Mouse (Mus musculus): Measurements from ENCODE around the gene Tpi1.

- no peak for TF ChIP-seq ZC3H11A (IDR thresholded peaks at IDR 0.05; ENCODE audit: borderline replicate concordance, low read depth, low read length)
- TF ChIP-seq HCFC1 (IDR thresholded peaks at IDR 0.05; ENCODE audit: borderline replicate concordance, insufficient read depth, low read length), result no peak
- no peak for TF ChIP-seq ZNF384 (IDR thresholded peaks at IDR 0.05; ENCODE audit: low read depth, low read length)
Measured at GRCm38 (mm10) chr6:124803061-124803460, 11.0 kb downstream of the Tpi1 start.
